Mouse (Mus musculus) embryo, embryonic 10.5 days (tissue): ENCODE results near the gene Dcp1b.

Experiments used
- DNase-seq: peaks from one replicate; pipeline ENCODE4 v3.0.0-alpha.2; 2015; ENCODE audit warnings: low spot score

Gene Dcp1b

DNA sequence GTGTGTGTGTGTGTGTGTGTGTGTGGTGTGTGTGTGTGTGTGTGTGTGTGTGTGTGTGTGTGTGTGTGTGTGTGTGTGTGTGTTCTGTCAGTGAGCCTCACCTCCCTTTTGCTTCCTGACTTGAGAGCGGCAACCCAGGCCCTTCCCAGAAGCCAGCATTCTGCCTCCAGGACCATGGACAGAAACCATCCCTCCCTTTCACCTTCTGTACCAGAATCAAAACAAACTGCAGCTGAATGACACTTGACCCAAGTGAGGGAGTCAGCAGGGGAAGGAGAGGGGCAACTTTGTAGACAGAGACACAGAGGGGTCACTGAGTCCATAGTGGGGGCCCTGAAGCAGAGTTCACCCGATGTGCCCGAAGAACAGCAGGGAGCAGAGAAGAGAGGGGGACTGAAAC, 58.0 kb downstream of the Dcp1b start:
- peak; percentile 74 for DNase-seq

DNA sequence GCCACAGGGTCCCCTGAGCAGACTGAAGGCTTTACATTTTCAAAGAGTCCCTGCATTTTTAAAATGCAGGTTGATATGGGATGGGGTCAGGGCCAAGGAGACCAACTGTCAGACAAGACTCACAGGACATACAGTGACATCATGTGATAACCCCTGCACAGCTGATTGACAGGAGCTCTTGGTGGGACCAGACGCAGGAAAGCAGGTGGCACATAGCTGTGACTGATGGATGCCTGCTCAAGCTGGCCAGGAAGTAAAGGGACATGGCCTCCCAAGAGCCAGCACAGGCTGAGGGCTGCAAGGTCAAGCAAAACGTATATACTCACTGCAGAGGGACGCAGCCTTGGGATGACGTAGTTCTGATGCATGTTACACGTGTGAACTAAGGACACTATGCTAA, 60.4 kb downstream of the Dcp1b start:
- DNase-seq = no peak

DNA sequence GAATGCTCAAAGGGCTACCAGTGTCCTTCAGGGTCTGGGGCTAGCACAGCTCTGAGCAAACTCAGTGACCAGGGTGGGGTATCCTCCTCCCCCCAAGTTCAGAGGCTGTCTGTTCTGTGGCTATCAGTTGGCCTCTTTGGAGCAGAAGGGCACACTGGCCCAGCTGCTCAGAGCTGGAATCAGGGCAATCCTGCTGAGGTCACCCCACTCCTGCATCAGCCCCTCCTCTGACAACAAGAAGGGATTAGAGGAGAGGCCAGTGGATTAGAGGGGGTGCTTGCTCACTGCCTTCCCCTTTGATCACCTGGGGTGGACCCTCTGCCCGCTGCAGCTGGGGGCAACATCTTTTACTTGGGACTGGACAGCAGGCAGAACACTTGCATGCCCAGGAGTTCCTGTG, 61.2 kb downstream of the Dcp1b start, which contains the start of gene Cacna2d4:
Cacna2d4 (plus strand) TSS at position 286 of the 400 bp plus-strand sequence.
- DNase-seq = no peak

DNA sequence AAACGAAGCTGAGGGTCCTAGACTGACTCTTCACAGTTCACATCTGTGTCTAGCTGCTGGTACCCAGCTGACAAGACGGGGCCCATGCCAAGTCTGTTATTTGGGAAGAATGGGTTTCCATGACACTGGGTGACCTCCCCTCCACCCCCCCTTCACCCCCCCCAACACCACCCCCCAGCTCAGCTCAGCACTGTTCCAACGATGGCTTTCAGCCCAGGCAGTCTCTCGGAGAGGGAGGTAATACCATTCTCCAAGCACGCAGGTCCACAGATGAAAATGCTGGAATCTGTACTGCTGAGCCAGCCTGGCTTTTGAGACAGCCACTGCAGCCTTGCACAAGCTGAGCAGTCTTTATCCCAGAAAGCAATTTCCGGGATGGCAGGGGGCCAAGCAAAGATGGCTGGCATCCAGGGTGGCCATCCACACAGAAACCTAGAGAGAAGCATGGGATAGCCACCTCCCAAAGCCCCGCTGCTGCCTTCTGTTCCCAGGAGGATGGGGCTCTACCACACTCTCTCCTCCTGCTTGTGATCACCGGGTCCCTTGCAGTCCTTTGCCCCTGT, 62.5 kb downstream of the Dcp1b start:
- DNase-seq = no peak

DNA sequence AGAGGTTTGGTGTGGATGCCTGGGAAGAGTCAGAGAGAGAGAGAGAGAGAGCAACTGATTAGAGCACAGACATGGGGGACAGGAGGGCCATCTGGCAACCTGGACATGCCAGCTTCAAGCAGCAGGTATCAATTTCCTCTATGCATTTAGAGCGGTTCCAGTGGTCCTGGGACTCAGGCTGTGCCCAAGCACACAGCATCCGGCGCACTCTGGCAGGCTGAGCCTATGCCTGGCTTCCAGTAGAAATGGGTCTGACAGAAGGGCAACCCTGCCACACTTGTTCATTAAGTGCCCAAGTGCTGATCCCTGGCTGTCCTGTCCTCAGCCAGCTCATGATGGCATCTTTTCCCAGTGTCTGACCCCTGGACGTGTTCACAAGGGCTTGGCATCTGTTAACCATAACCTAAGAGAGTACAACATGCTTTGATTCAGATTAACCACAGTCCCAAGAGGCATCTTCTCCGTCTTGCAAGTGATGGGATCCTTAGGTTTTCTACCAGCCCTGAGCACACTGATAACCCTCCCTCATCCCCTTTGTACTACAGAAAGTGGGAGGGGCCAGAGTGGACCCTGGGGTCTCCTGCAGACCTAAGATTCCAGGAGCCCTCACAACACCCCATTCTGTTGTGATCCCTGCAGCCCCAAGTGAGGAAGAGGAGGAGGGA, 64.4 kb downstream of the Dcp1b start:
- DNase-seq = no peak

DNA sequence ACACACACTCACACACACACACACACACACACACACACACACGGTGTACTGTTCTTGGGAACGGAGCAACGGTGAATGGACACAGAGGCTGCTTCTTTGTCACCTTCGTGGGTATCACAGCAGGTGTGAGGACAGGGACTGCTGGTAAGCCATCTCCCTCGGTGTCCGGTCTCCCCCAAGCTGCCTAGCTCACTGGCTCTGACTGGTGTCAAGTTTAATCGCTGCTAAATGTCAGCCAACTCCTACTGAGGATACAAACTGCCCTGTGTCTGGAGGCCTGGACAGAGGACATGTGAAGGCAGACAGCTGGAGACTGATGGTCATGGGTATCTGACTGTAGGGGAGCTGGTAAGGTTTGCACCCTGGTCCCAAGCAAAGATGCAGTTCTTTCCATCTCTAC, 65.2 kb downstream of the Dcp1b start:
- no peak for DNase-seq

DNA sequence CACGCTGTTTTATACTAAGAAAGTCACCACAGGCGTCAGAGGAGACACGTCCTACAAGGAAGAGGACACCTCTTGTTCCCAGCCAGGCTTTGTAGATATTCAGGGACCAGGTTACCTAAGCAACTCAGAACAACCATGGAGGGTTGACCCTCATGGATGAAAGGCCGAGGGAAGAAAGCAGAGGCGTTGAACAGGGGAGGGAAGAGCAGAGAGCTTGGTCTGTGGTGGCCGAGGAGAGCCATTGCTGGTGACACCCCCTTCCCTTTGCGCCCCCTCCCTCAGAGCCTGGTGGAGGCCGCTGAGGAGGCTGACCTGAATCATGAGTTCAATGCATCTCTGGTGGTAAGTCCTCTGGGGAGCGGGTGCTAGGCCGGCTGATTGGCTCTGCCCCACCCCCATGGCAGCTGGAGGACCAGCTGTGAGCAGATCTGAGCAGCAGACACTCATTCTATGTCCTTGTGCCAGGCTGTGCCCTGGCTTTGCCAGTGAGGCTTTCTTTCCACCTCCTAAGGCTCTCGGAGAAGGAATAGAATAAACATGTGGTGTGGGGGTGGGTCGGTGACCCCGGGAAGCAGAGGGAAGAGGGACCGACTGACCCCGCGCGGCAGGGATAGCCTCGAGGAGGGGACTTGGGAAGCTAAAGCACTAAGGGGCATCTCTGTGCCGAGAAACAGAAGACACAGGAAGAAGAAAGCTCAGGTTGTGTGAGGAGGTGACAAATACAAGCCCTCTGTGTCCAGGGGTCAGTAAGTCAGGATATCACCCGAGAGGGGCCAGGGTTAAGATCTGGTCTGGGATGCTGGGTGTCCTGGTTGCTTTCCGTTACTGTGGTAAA, 66.0 kb downstream of the Dcp1b start:
- peak; percentile 9 for DNase-seq

DNA sequence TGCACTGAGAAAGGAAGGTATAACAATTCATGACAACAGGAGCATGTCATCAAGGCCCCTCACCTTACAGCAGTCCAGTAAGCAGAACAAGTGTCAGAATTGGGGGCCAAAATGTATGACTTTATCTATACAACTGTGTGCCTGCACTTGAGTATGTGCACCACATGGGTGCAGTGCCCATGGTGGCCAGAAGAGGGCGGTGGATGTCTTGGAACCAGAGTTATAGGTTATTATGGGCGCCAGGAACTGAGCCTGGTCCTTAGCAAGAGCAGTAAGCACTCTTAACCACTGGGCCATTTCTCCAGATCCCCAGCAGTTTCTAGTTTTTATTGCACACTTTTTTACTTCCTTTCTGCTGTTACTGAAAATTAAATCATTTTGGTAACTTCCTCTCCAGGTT, 71.0 kb downstream of the Dcp1b start:
- no peak for DNase-seq

DNA sequence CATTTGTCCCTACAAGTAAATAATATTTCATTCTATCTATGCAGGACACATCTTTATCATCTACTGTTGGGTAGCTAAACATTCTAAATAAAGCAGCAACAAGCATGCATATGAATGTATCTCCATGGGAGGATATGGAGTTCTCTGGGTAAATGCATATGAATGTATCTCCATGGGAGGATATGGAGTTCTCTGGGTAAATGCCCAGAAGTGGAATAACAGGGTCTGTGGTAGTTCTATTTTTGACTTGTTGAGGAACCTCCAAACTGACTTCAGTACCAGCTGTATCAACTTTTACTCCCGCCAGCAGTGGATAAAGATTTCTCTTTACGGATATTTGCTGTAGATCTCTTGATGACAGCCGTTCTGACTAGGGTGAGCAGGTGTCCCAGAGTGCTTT, 73.5 kb downstream of the Dcp1b start:
- no peak for DNase-seq

DNA sequence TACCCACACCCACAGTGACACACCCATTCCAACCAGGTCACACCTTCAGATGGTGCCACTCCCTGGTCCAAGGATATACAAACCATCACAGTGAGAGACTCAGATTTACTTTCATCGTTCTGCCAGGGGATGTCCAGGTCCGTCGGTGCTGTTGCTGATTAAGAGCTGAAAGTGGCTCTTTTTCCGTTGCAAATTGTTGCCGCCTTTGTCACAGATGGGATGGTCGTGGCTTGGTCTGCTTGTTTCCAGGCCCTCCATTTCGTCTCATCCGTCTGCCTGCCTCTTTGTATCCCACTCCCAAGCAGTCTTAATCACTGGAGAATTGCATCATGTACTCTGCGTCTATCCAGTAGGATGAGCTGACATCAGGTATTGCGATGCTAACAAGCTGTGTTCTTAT, 74.7 kb downstream of the Dcp1b start:
- DNase-seq = no peak

DNA sequence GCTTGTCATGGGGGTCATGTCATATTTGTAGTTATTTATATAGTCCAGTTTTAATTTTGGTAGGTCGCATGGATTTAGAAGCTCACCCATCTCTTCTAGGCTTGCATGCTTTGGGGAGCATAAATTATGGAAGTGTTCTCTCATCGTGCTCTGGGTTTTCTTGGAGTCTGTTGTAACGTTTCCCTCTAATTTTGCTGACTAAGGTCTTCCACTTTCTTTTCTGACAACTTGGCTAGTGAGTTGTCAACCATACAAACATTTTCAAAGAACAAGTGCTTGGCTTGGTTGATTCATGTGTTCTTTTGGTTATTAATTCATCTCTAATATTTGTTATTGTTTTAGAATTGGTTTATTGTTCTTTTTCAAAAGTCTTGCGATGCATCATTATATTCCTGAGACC, 76.7 kb downstream of the Dcp1b start:
- no peak for DNase-seq
